Mouse (Mus musculus) kidney, adult 2 months (tissue): ENCODE data around the gene Egfl8.

Experiments used
- CTCF ChIP-seq: fragments of 200-500 bp; conservative IDR thresholded peaks from 2 replicates; pipeline ENCODE4 v1.5.1; 2011; ENCODE audit warnings: low read depth, mild to moderate bottlenecking, control low read depth, low read length, moderate library complexity, mixed read lengths; ENCODE audit not compliant: insufficient read depth, insufficient read length
- POLR2A ChIP-seq: fragments of 200-500 bp; IDR thresholded peaks from one replicate; pipeline ENCODE4 v1.6.1; 2011; ENCODE audit warnings: low read depth, low read length, control low read depth

DNA sequence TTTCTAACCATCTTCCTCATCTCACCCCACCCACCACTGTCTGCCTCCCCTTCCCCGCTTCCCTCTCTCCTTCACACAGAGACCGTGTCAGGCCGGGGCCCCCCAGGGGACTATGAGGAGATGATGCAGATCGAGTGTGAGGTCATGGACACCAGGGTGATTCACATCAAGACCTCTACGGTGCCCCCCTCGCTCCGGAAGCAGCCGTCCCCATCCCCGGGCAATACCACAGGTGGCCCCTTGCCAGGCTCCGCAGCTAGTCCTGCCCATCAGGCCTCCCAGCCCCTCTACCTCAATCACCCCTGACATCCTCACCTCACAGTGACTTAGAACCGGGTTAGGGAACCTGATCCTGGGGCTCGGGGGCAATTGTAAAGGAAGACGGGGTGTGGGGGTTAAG, 38.6 kb upstream of the Egfl8 start:
- no peak for TF ChIP-seq POLR2A
- no peak for TF ChIP-seq CTCF
